8 mouse cellular contexts compared by ENCODE assay signal in genomic region chr15:89140659-89141252, GRCm38 (mm10). TPM values are rescaled to one million over a fixed set of nuclear protein-coding genes. Genes with fewer than 3 reads are reported as not detected.
DNase-seq lines count a peak whose midpoint lies in the region; ATAC-seq and TF ChIP-seq lines count a peak whose summit lies in the region.

Gene Mapk12 (minus strand): TSS chr15:89140703.

- TF ChIP-seq EP300 in heart, postnatal 0 days (IDR thresholded peaks at IDR 0.05; ENCODE audit: low read depth): no peak

- H3K4me2 ChIP-seq in heart, postnatal 0 days (ENCODE audit: low read depth, low read length): peak within 1 kb of the TSS; percentile 95
- H3K4me2 ChIP-seq in midbrain, embryonic 11.5 days: peak within 1 kb of the TSS; percentile 95

- peak within 1 kb of the TSS; percentile 82 for H3K4me3 ChIP-seq in forebrain, embryonic 10.5 days
- H3K4me3 ChIP-seq in heart, postnatal 0 days (ENCODE audit: low read depth, low read length): peak within 1 kb of the TSS; percentile 68
- H3K4me3 ChIP-seq in midbrain, embryonic 11.5 days (ENCODE audit: low read depth, low read length): peak within 1 kb of the TSS; percentile 65

- peaks cover 52% of the 10 kb centered on the region for H3K36me3 ChIP-seq in forebrain, embryonic 10.5 days (replicated peaks)
- H3K36me3 ChIP-seq in heart, postnatal 0 days (replicated peaks; ENCODE audit: control insufficient read depth, insufficient read depth, low read length): no peaks in the 10 kb centered on the region
- peaks cover 10% of the 10 kb centered on the region for H3K36me3 ChIP-seq in midbrain, embryonic 11.5 days (ENCODE audit: control insufficient read depth, insufficient read depth, low read length)

- peak; percentile 63 for ATAC-seq in heart, postnatal 0 days (ENCODE audit: insufficient read depth, low read depth)
- peak; percentile 86 for ATAC-seq in midbrain, embryonic 11.5 days (ENCODE audit: low FRiP score)

- peak within 1 kb of the TSS; percentile 47 for H3K9ac ChIP-seq in heart, postnatal 0 days (replicated peaks; ENCODE audit: low read depth, low read length)
- H3K9ac ChIP-seq in midbrain, embryonic 11.5 days (ENCODE audit: low read length): peak within 1 kb of the TSS; percentile 86

- no peaks in the 10 kb centered on the region for H3K9me3 ChIP-seq in forebrain, embryonic 10.5 days
- no peaks in the 10 kb centered on the region for H3K9me3 ChIP-seq in heart, postnatal 0 days (replicated peaks; ENCODE audit: control insufficient read depth, low read length)
- H3K9me3 ChIP-seq in midbrain, embryonic 11.5 days (ENCODE audit: control insufficient read depth, low read length): no peaks in the 10 kb centered on the region

- H3K4me1 ChIP-seq in forebrain, embryonic 10.5 days: peaks cover 57% of the 10 kb centered on the region
- peaks cover 6% of the 10 kb centered on the region; the same call in 1 of the 2 replicates for H3K4me1 ChIP-seq in heart, postnatal 0 days (ENCODE audit: control insufficient read depth, insufficient read depth)
- peaks cover 19% of the 10 kb centered on the region for H3K4me1 ChIP-seq in midbrain, embryonic 11.5 days (ENCODE audit: control insufficient read depth, insufficient read depth, low read length)

- intact Hi-C loops in left cerebral cortex, postnatal 4 days (cut with DNase I): no loop called here

- H3K27ac ChIP-seq in forebrain, embryonic 10.5 days: peak within 1 kb of the TSS; percentile 93
- H3K27ac ChIP-seq in heart, postnatal 0 days (ENCODE audit: low read depth): 0 out of 2 replicates have a peak within 1 kb of the TSS, but pooled peaks have one; percentile 23
- peak within 1 kb of the TSS; percentile 40 for H3K27ac ChIP-seq in midbrain, embryonic 11.5 days (ENCODE audit: low read depth, low read length)

- TF ChIP-seq CTCF in heart, postnatal 0 days (IDR thresholded peaks at IDR 0.05; ENCODE audit: low read depth): no peak

- H3K27me3 ChIP-seq in forebrain, embryonic 10.5 days (ENCODE audit: poor library complexity, severe bottlenecking): peaks cover 54% of the 10 kb centered on the region
- peaks cover 21% of the 10 kb centered on the region for H3K27me3 ChIP-seq in heart, postnatal 0 days (ENCODE audit: control insufficient read depth, insufficient read depth, low read length)
- H3K27me3 ChIP-seq in midbrain, embryonic 11.5 days (ENCODE audit: control insufficient read depth, insufficient read depth, low read length): peaks cover 4% of the 10 kb centered on the region; the same call in 1 of the 2 replicates

- DNase-seq in MN1 (ENCODE audit: low spot score): peak; percentile 79
- peak; percentile 44 for DNase-seq in adrenal gland, postnatal 25 days
- DNase-seq in forebrain, embryonic 10.5 days (ENCODE audit: extremely low spot score, low spot score): peak; percentile 78
- DNase-seq in heart, postnatal 0 days (ENCODE audit: low spot score): no peak
- peak; percentile 68 to 77 for DNase-seq in kidney, postnatal 36 days
- DNase-seq in midbrain, embryonic 11.5 days (ENCODE audit: low spot score, missing footprints): peak; percentile 96
- no peak for DNase-seq in left cerebral cortex, postnatal 4 days
- DNase-seq in layer of hippocampus, adult 9-11 months: no peak

- under 1% methylated on average over 21 of the region's 21 CpGs for WGBS in forebrain, embryonic 10.5 days
- WGBS in heart, postnatal 0 days: 3% methylated on average over 21 of the region's 21 CpGs
- WGBS in midbrain, embryonic 11.5 days: under 1% methylated on average over 21 of the region's 21 CpGs

RNA-seq across cellular contexts. Expression of gene Mapk12, which starts in this region (rescaled TPM):
- total RNA-seq in adrenal gland, postnatal 25 days (2021): 8.1 and 11.3 TPM in 2 replicates
- polyA plus RNA-seq in forebrain, embryonic 10.5 days (2016; fragmentation: Nextera tagmentation; extraction: Ambion mirVana): 34.9 and 38.4 TPM in 2 replicates
- 7.1 and 55.2 TPM in 2 replicates for total RNA-seq in heart, postnatal 0 days (2014; rRNA removed; ENCODE audit: low replicate concordance)
- polyA plus RNA-seq in heart, postnatal 0 days (2015; fragmentation: Nextera tagmentation; extraction: Ambion mirVana): 18.6 and 18.9 TPM in 2 replicates
- polyA plus RNA-seq in midbrain, embryonic 11.5 days (2014; fragmentation: Nextera tagmentation; extraction: Ambion mirVana): 21.3 and 27.0 TPM in 2 replicates
- total RNA-seq in left cerebral cortex, postnatal 4 days (2021): 1 to 10 TPM; 4.1 to 5.0 TPM

Comparison
In these comparisons a context has a peak if more than half of its experiments do, and no peak if none do; other contexts are left out.
1. DNase-seq: peak in MN1 (single experiment), adrenal gland, postnatal 25 days (single experiment), forebrain, embryonic 10.5 days (single experiment), kidney, postnatal 36 days (2 of 2) and midbrain, embryonic 11.5 days (single experiment); none in heart, postnatal 0 days (single experiment), left cerebral cortex, postnatal 4 days (single experiment) and layer of hippocampus, adult 9-11 months (single experiment).
2. H3K27ac ChIP-seq: peak in every context shown above with its lines; median percentile 93 in forebrain, embryonic 10.5 days; 40 in midbrain, embryonic 11.5 days; 23 in heart, postnatal 0 days.
3. Peak in every context shown above with its lines, with median percentiles within 50 percentile points of each other: H3K4me3 ChIP-seq.